Mouse (Mus musculus): ENCODE results near the gene Esyt2. TPM values are rescaled to one million over a fixed set of nuclear protein-coding genes. Genes with fewer than 3 reads are reported as not detected.

Gene Esyt2
- total RNA-seq, 2 experiments from 2014 or later = 57.8 to 58.5 TPM

GRCm38 (mm10) chr12:116279181-116279580 lies 1.8 kb upstream of the Esyt2 start:
- no peak for DNase-seq (ENCODE audit: low spot score in 2 of 2)

GRCm38 (mm10) chr12:116280149-116280652 lies 795 bp upstream of the Esyt2 start:
- no peak for DNase-seq (ENCODE audit: low spot score in 2 of 2)

GRCm38 (mm10) chr12:116281427-116282281 lies 658 bp downstream of the Esyt2 start:
- peak; percentile 29 to 33 for DNase-seq (ENCODE audit: low spot score in 2 of 2)

GRCm38 (mm10) chr12:116282856-116283255 lies 1.9 kb downstream of the Esyt2 start:
- no peak for DNase-seq (ENCODE audit: low spot score in 2 of 2)

- DNase-seq (ENCODE audit: low spot score in 2 of 2) = no peak
These were observed 2.5 kb downstream of the Esyt2 start for GRCm38 (mm10) chr12:116283511-116283910.

- DNase-seq (ENCODE audit: low spot score in 2 of 2) = no peak
These were observed 12.2 kb downstream of the Esyt2 start for GRCm38 (mm10) chr12:116293185-116293584.

GRCm38 (mm10) chr12:116293599-116294292 lies 12.8 kb downstream of the Esyt2 start:
- peak; percentile 17 to 20 for DNase-seq (ENCODE audit: low spot score in 2 of 2)

GRCm38 (mm10) chr12:116299906-116300305 lies 18.9 kb downstream of the Esyt2 start:
- DNase-seq (ENCODE audit: low spot score in 2 of 2) = no peak

- DNase-seq (ENCODE audit: low spot score in 2 of 2) = no peak
These were observed 21.2 kb downstream of the Esyt2 start for GRCm38 (mm10) chr12:116302181-116302580.

- DNase-seq (ENCODE audit: low spot score in 2 of 2) = no peak
These were observed 25.0 kb downstream of the Esyt2 start for GRCm38 (mm10) chr12:116306042-116306441.

GRCm38 (mm10) chr12:116307870-116308269 lies 26.9 kb downstream of the Esyt2 start:
- DNase-seq (ENCODE audit: low spot score in 2 of 2) = no peak

- no peak for DNase-seq (ENCODE audit: low spot score in 2 of 2)
These were observed 27.6 kb downstream of the Esyt2 start for GRCm38 (mm10) chr12:116308612-116309011.

GRCm38 (mm10) chr12:116313816-116314215 lies 32.8 kb downstream of the Esyt2 start:
- no peak for DNase-seq (ENCODE audit: low spot score in 2 of 2)

GRCm38 (mm10) chr12:116315498-116315897 lies 34.5 kb downstream of the Esyt2 start:
- DNase-seq (ENCODE audit: low spot score in 2 of 2) = no peak

GRCm38 (mm10) chr12:116317818-116318217 lies 36.8 kb downstream of the Esyt2 start:
- no peak for DNase-seq (ENCODE audit: low spot score in 2 of 2)

- peak; percentile 55 to 56 for DNase-seq (ENCODE audit: low spot score in 2 of 2)
These were observed 44.5 kb downstream of the Esyt2 start for GRCm38 (mm10) chr12:116325545-116325944.

- no peak for DNase-seq (ENCODE audit: low spot score in 2 of 2)
These were observed 45.2 kb downstream of the Esyt2 start for GRCm38 (mm10) chr12:116326159-116326558.

GRCm38 (mm10) chr12:116334253-116334652 lies 53.3 kb downstream of the Esyt2 start:
- DNase-seq (ENCODE audit: low spot score in 2 of 2) = no peak

GRCm38 (mm10) chr12:116340160-116340559 lies 59.2 kb downstream of the Esyt2 start:
- no peak for DNase-seq (ENCODE audit: low spot score in 2 of 2)

GRCm38 (mm10) chr12:116348755-116349286 lies 67.8 kb downstream of the Esyt2 start:
- no peak for DNase-seq (ENCODE audit: low spot score in 2 of 2)

GRCm38 (mm10) chr12:116349376-116349775 lies 68.4 kb downstream of the Esyt2 start:
- DNase-seq (ENCODE audit: low spot score in 2 of 2) = no peak

GRCm38 (mm10) chr12:116351022-116351421 lies 70.0 kb downstream of the Esyt2 start:
- DNase-seq (ENCODE audit: low spot score in 2 of 2) = no peak
